Mouse (Mus musculus): ENCODE data around the gene Mxd1.

DNA sequence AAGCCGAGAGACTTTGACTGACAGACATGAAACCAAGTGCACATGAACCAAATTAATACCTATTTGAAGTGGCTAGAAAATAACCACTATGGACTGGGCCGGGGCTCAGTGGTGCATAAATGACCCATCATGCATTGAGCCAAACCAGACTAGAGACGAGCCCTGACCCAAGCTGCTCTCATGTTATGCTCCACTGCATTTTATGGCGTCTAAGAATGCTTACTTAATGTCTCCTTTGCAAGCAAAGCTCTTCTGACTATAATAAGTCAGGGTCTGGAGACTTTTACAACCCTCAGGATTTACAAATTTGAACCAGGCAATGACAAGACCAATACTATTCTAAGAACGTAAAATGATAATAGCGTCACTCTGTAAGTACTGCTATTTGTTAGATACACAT, 9.4 kb upstream of the Mxd1 start:
- TF ChIP-seq TAL1 (IDR thresholded peaks at IDR 0.05; ENCODE audit: low read length) (no peak), GATA1 (IDR thresholded peaks at IDR 0.05; ENCODE audit: low read length) (no peak)
